Mouse (Mus musculus): ENCODE results near the gene Mylk3.

The Mylk3 gene

DNA sequence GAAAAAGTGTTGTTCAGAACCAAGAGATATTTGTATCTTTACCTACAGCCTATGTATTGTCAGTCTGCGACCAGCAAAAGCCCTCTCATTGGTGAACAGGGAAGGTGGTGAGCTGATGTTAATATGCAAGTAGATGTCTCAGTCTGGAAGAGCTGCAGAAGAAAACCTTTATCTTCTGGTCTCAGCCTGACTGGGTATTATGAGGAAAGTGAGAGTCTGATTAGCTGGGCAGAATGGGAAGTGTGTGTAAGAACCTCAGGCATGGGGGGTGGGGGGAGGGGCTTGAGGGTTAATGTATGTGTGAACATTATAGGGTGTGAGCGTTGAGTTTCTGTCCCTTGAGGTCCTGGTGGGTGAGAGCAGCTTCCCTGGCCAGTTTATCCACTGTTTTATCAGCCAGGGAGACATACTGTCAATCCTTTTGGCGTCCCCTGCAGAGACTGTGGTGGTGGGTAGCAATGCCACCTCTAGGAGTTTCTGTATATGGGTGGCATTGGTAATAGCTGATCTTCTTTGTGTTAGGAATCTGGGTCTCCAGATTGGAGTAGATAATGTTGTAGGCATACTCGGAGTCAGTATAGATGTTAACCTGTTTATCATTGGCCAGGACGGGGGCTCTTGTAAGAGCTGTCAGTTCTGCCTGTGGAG, 10.4 kb upstream of the Mylk3 start:
- CTCF ChIA-PET: interaction anchor here in 3 of 4 experiments (0.6 to 2.9 kb wide), 13 partner anchors 9 to 1855 kb away, joined by 3 to 14 read pairs (median 4); partner anchors contain the start of genes Gcdh (in 1 of the 3), Orc6 (in 1 of the 3) and Vps35 (in 1 of the 3)
- POLR2A ChIA-PET: interaction anchor here in 3 of 4 experiments (0.6 to 1.7 kb wide), 4 partner anchors 11 to 96 kb away, joined by 3 to 6 read pairs (median 4); no protein-coding TSS in a partner anchor

- CTCF ChIA-PET: interaction anchor here in 2 of 4 experiments (0.6 to 1.5 kb wide), 3 partner anchors 10 to 421 kb away, joined by 3 to 5 read pairs (median 3); no protein-coding TSS in a partner anchor
- POLR2A ChIA-PET: interaction anchor here in 1 of 4 experiments (0.6 kb wide), 1 partner anchor 31 kb away, joined by 3 read pairs; no protein-coding TSS in a partner anchor
These were observed 9.7 kb upstream of the Mylk3 start for GRCm38 (mm10) chr8:85395681-85396431.

- POLR2A ChIA-PET: no interaction called here
- CTCF ChIA-PET: interaction anchor here in 1 of 4 experiments (0.6 kb wide), 1 partner anchor 12 kb away, joined by 11 read pairs; no protein-coding TSS in a partner anchor
These were observed 8.9 kb upstream of the Mylk3 start for GRCm38 (mm10) chr8:85395017-85395416.

DNA sequence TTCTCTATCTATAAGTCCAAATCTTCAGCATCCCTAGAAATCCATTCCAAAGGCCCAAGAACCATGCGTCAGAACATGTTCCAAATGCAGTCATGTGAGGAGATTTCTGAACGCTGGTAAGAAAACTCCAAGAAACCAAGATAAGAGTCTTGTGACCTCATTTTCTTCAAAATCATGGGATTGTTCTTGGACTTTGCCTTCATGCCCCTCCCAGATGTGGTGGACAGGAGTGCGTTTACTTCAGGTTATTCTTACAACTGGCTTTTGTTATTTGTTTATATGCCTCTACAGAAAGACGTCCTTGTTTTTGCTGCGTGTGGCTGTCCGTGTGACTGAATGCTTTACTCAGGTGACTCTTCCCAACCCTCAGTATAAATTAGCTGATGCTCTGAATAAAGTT, 7.1 kb upstream of the Mylk3 start:
- ChIA-PET CTCF (no interaction called here), POLR2A (no interaction called here)

- ChIA-PET CTCF (interaction anchor here in 2 of 4 experiments (0.7 to 1.1 kb wide), 2 partner anchors 16 to 33 kb away, joined by 5 read pairs; no protein-coding TSS in a partner anchor), POLR2A (interaction anchor here in 2 of 4 experiments (0.6 to 1.8 kb wide), 3 partner anchors 10 to 295 kb away, joined by 3 to 4 read pairs (median 3); no protein-coding TSS in a partner anchor)
These were observed 5.3 kb upstream of the Mylk3 start for GRCm38 (mm10) chr8:85391438-85391837.

DNA sequence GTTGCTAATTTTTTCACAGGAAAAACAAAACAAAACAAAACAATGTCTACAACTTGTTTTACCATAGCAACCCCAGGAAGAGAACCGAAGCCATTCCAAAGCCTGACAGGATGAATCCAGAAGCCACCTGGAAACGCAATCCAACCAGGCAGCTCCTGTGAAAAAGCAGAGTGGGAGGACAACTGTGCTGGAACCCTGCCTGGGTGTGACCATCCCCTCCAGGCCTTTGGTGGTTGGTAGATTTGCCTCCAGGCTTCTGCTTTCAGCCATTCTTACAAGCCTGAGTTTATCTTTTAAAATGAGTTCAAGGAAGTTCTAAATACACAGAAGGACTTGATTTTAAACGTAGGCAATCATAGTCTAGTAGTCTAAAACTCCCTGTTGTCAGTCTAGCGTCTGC, 4.2 kb downstream of the Mylk3 start:
- ChIA-PET POLR2A (interaction anchor here in 1 of 4 experiments (0.5 kb wide), 1 partner anchor 97 kb away, joined by 3 read pairs; no protein-coding TSS in a partner anchor), CTCF (no interaction called here)

GRCm38 (mm10) chr8:85380824-85381209, 5.3 kb downstream of the Mylk3 start:
- ChIA-PET POLR2A (interaction anchor here in 2 of 4 experiments (0.6 to 1.1 kb wide), 4 partner anchors 10 to 1012 kb away, joined by 3 to 4 read pairs (median 3); no protein-coding TSS in a partner anchor), CTCF (no interaction called here)

- POLR2A ChIA-PET: interaction anchor here in 1 of 4 experiments (1.0 to 1.1 kb wide), 2 partner anchors 11 to 18 kb away, joined by 3 to 4 read pairs; no protein-coding TSS in a partner anchor
- CTCF ChIA-PET: interaction anchor here in 1 of 4 experiments (0.5 kb wide), 1 partner anchor 1411 kb away, joined by 3 read pairs; no protein-coding TSS in a partner anchor
These were observed 5.9 kb downstream of the Mylk3 start for GRCm38 (mm10) chr8:85380123-85380823.

GRCm38 (mm10) chr8:85379142-85379781, 6.9 kb downstream of the Mylk3 start:
- CTCF ChIA-PET: interaction anchor here in 3 of 4 experiments (0.6 to 1.0 kb wide), 10 partner anchors 27 to 1169 kb away, joined by 3 to 4 read pairs (median 3); no protein-coding TSS in a partner anchor
- POLR2A ChIA-PET: interaction anchor here in 3 of 4 experiments (0.6 to 1.1 kb wide), 6 partner anchors 15 to 413 kb away, joined by 3 to 5 read pairs (median 3); no protein-coding TSS in a partner anchor

DNA sequence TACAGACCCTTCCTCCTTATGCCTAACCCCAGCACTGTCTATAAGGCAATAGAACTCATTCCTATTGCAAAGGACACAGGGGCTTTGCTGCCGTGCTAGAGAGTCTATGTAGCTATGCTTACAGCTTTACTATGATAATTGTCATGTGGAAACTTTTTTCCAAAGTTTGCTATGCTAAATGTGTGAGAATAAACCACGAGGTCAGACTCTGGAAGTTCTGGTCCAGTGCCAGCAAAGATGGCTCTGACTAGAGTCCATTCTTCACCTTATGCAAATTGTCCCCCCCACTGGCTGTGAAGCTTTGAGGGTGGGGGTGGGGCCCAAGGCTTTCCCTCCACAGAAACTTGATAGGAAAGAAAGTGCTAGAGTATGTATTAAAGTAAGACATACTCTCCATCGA, 9.6 kb downstream of the Mylk3 start:
- CTCF ChIA-PET: no interaction called here
- POLR2A ChIA-PET: interaction anchor here in 1 of 4 experiments (1.3 kb wide), 2 partner anchors 12 to 76 kb away, joined by 3 to 5 read pairs; no protein-coding TSS in a partner anchor

DNA sequence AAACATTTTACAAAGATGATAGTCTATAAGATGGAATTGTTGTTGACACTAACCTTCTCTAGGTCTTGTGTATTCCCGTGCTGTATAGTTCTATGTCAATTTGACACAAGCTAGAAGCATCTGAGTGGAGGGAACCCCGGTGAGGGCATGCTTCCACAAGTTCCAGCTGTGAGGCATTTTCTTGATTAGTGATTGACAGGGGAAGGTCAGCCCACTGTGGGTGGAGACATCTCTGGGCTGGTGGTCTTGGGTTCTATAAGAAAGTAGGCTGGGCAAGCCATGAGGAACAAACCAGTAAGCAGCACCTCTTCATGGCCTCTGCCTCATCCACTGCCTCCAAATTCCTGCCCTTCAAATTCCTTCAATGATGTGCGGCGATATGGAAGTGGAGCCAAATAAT, 11.9 kb downstream of the Mylk3 start:
- ChIA-PET POLR2A (no interaction called here), CTCF (no interaction called here)

DNA sequence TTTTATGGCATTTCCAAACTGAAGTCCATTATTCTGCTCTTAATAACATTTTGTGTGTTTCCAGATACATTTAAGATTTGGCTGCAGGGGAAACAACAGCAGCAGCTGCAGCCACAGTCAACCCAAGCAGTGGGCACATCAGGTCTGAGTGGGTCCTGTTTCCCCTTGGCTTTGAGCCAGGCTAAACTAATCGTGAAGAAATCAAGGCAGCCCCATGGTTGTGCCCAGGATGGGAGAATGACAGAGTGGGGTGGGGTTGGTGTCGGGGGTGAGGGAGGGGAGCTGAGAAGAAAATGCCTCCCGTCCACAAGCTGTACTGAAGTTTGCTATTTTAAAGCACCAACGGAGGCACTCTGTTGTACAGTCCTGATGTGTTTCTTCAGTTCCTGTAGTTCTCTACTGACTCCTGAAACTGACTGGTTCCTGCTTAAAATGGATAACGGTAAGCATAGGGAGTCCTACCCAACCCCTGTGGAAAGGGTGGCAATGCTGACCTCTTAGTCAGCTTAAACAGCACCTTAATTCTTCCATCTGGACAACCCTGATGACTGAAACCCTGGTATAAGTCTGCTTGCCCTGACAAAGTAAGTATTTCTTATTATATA, 12.6 kb downstream of the Mylk3 start:
- ChIA-PET POLR2A (no interaction called here), CTCF (no interaction called here)

DNA sequence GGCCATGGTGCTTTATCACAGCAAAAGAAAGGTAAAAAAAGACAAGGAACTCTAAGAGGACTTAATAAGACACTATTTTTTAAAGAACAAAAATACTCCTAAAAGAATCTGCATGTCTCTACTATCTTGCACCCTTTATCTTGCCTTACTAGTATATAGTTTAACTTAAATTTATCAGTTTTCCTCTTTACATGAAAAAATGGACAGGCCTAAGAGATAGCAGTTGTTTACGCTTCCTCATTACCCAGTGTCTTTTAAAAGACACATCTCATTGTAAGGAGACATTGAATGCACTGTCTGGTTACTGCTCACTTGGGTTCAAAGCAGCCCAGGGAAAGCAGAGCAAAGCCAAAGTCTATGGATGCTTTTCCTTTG, 13.7 kb downstream of the Mylk3 start:
- POLR2A ChIA-PET: no interaction called here

DNA sequence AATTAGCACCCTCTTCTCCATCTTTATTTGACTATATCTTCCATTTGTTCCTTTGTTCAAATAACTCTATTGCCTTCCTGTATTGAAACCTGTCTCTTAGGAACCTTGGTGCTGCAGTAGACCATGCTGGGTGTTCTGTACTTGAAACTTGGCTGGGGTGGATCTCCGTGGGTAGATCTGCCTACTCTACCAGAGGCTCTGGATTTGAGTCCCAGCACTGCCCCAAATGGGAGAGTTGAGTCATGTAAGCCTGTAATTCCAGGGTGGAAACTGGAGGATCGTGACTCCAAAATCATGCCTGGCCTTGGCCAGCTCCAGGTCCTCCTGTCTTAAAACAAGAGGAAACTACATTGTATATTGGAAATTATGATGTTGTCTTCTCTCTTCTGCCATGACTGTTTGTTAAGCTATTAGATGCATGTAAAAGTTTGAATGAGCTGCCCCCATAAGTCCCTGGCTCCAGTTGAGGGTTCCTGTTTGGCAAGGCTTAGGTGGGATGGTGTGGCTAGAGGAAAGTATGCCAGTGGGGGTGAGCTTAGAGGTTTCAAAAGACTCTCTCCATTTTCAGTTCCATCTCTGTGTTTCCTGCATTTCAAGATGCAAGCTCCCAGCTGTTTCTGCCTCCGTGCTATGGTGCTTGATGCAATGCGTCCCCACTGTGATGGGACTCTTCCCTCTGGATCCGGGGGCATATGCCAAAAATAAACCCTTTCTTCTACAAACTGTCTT, 14.2 kb downstream of the Mylk3 start:
- POLR2A ChIA-PET: no interaction called here
- CTCF ChIA-PET: no interaction called here

More for the DNA sequence above, 13.7 kb downstream of the Mylk3 start:
- CTCF ChIA-PET: no interaction called here

- CTCF ChIA-PET: no interaction called here
- POLR2A ChIA-PET: interaction anchor here in 1 of 4 experiments (2.0 kb wide), 1 partner anchor 11 kb away, joined by 5 read pairs; no protein-coding TSS in a partner anchor
These were observed 21.0 kb downstream of the Mylk3 start for GRCm38 (mm10) chr8:85365176-85365575.

DNA sequence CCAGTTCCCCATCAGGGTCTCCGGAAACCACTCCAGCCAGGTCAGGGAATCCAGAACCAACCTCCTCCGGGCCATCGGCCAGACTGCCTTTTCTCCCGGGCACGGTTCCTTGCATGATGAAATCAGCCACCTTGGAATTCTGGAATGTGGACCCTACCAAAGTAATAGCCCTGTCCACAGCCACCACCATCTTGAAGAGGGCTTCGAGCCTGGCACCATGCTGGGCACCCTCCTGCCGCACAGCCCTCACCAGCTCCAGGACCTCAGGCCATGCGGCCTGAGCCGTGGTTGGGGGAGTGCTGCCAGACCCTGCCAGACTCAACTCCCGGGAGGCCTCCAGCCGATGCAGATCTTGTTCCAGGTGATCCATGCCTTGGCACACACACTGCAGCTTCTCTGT, 21.5 kb downstream of the Mylk3 start:
- POLR2A ChIA-PET: interaction anchor here in 1 of 4 experiments (1.0 to 2.0 kb wide), 2 partner anchors 11 to 14 kb away, joined by 5 read pairs; no protein-coding TSS in a partner anchor
- CTCF ChIA-PET: no interaction called here

GRCm38 (mm10) chr8:85363406-85363805, 22.7 kb downstream of the Mylk3 start:
- CTCF ChIA-PET: no interaction called here
- POLR2A ChIA-PET: interaction anchor here in 1 of 4 experiments (2.0 kb wide), 1 partner anchor 12 kb away, joined by 5 read pairs; no protein-coding TSS in a partner anchor

- POLR2A ChIA-PET: no interaction called here
- CTCF ChIA-PET: no interaction called here
These were observed 23.9 kb downstream of the Mylk3 start for GRCm38 (mm10) chr8:85362211-85362610.
